19 mouse cellular contexts compared by ENCODE assay signal in the genomic region with DNA sequence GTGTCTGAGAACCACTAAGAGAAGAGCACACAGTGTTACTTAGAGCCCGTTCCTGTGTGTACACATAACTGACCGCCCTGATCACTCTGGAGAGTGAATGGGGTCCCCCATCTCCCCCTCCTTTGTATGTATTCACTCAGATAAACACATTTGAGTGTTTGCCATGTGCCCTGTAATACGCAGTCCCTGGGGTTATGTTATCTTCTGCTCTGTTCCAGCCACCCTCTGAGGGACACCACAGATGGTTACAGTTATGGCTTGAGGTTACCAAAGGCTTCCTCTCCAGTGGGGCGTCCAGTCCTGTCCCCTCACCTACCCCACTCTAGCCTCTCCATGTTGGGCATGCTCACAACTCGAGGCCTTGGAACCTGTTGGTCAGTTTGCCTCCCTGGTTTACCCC. TPM values are rescaled to one million over a fixed set of nuclear protein-coding genes. Genes with fewer than 3 reads are reported as not detected.
DNase-seq lines count a peak whose midpoint lies in the region; ATAC-seq lines count a peak whose summit lies in the region.
"Had no signal": no experiment of that assay in that cellular context is flagged by ENCODE, and none has a peak within 500 bp of the region (broad histone marks: within the 10 kb centered on the region; RNA-seq: fewer than 3 reads in every experiment).

No protein-coding gene starts in this region.

- peak; percentile 31 for DNase-seq in 416B (ENCODE audit: low read depth)
- DNase-seq in thymus, postnatal 36 days, result no peak
- DNase-seq: adrenal gland, adult 8-10 months; adrenal gland, postnatal 14 days; adrenal gland, postnatal 36 days; B cell, adult 2 months; cerebellum, adult 11-12 months; cerebellum, adult 2 months; cerebellum, adult 9-10 months; cerebellum, postnatal 10 days; cerebellum, postnatal 25 days had no signal

- ATAC-seq in common myeloid progenitor, adult 5-6 weeks (replicated peaks; ENCODE audit: low read depth, poor library complexity, severe bottlenecking), result peak; percentile 66
- peak; percentile 52 for ATAC-seq in megakaryocyte-erythroid progenitor cell, adult 5-6 weeks (replicated peaks; ENCODE audit: low FRiP score, low TSS enrichment, poor library complexity, severe bottlenecking)
- ATAC-seq in megakaryocyte, adult 5-6 weeks (ENCODE audit: poor library complexity, severe bottlenecking), result no peak
- ATAC-seq: activated CD4-positive, CD25-positive, alpha-beta regulatory T cell, adult 4 months; CD4-positive, CD25-positive, alpha-beta regulatory T cell, adult 4 months; forebrain, embryonic 14.5 days; forebrain, embryonic 16.5 days; Patski had no signal

RNA-seq across cellular contexts. Expression of gene Kif1c, which starts 27.0 kb away (rescaled TPM):
- 4.7 and 8.6 TPM in 2 replicates for total RNA-seq in common myeloid progenitor, adult 5-6 weeks (2017)
- 3.9 and 8.3 TPM in 2 replicates for total RNA-seq in megakaryocyte-erythroid progenitor cell, adult 5-6 weeks (2014; fragmentation: Nextera tagmentation)
- 5.4 and 13.2 TPM in 2 replicates for total RNA-seq in megakaryocyte-erythroid progenitor cell, adult 5-6 weeks (2017)
- 6.7 and 7.7 TPM in 2 replicates for total RNA-seq in megakaryocyte, adult 5-6 weeks (2015)
- total RNA-seq in megakaryocyte, adult 5-6 weeks (2017), result 17.4 and 21.6 TPM in 2 replicates

RNA-seq across cellular contexts. Expression of gene Inca1, which starts 27.4 kb away (rescaled TPM):
- not detected in 2 replicates for total RNA-seq in common myeloid progenitor, adult 5-6 weeks (2017)
- total RNA-seq in megakaryocyte-erythroid progenitor cell, adult 5-6 weeks (2014; fragmentation: Nextera tagmentation), result 0.69 TPM in 1 of 2 replicates, not detected in the other
- 0.42 TPM in 1 of 2 replicates, not detected in the other for total RNA-seq in megakaryocyte-erythroid progenitor cell, adult 5-6 weeks (2017)
- total RNA-seq in megakaryocyte, adult 5-6 weeks (2015), result not detected in 2 replicates
- total RNA-seq in megakaryocyte, adult 5-6 weeks (2017), result 0.57 TPM in 1 of 2 replicates, not detected in the other

RNA-seq across cellular contexts. Expression of gene Zfp3, which starts 36.6 kb away (rescaled TPM):
- 2.3 and 4.2 TPM in 2 replicates for total RNA-seq in common myeloid progenitor, adult 5-6 weeks (2017)
- 3.1 and 5.6 TPM in 2 replicates for total RNA-seq in megakaryocyte-erythroid progenitor cell, adult 5-6 weeks (2014; fragmentation: Nextera tagmentation)
- 1.6 and 3.9 TPM in 2 replicates for total RNA-seq in megakaryocyte-erythroid progenitor cell, adult 5-6 weeks (2017)
- total RNA-seq in megakaryocyte, adult 5-6 weeks (2015), result 1.9 and 4.8 TPM in 2 replicates
- 2.1 and 2.8 TPM in 2 replicates for total RNA-seq in megakaryocyte, adult 5-6 weeks (2017)

RNA-seq across cellular contexts. Expression of gene Camta2, which starts 39.5 kb away (rescaled TPM):
- 5.3 and 13.3 TPM in 2 replicates for total RNA-seq in common myeloid progenitor, adult 5-6 weeks (2017)
- 14.6 and 17.4 TPM in 2 replicates for total RNA-seq in megakaryocyte-erythroid progenitor cell, adult 5-6 weeks (2014; fragmentation: Nextera tagmentation)
- total RNA-seq in megakaryocyte-erythroid progenitor cell, adult 5-6 weeks (2017), result 0.91 and 7.1 TPM in 2 replicates
- total RNA-seq in megakaryocyte, adult 5-6 weeks (2015), result 24.5 and 27.0 TPM in 2 replicates
- 6.4 and 12.5 TPM in 2 replicates for total RNA-seq in megakaryocyte, adult 5-6 weeks (2017)

RNA-seq across cellular contexts. Expression of gene Spag7, which starts 58.2 kb away (rescaled TPM):
- total RNA-seq in common myeloid progenitor, adult 5-6 weeks (2017), result 43.2 and 53.2 TPM in 2 replicates
- total RNA-seq in megakaryocyte-erythroid progenitor cell, adult 5-6 weeks (2014; fragmentation: Nextera tagmentation), result 61.3 and 88.7 TPM in 2 replicates
- 59.9 and 60.5 TPM in 2 replicates for total RNA-seq in megakaryocyte-erythroid progenitor cell, adult 5-6 weeks (2017)
- 78.5 and 83.3 TPM in 2 replicates for total RNA-seq in megakaryocyte, adult 5-6 weeks (2015)
- 67.0 and 83.5 TPM in 2 replicates for total RNA-seq in megakaryocyte, adult 5-6 weeks (2017)
